Mouse (Mus musculus) lung, postnatal 14 days (tissue): Measurements from ENCODE around the gene Flvcr1.

Source experiments
- DNase-seq: peaks from one replicate; pipeline ENCODE4 v3.0.0; 2021

Flvcr1 gene

GRCm38 (mm10) chr1:191026021-191026713, at the start of gene Flvcr1:
Flvcr1 (minus strand) TSS chr1:191026158.
- DNase-seq, result peak; percentile 99

GRCm38 (mm10) chr1:191075199-191075883, 49.4 kb upstream of the Flvcr1 start:
- peak; percentile 69 for DNase-seq

GRCm38 (mm10) chr1:191073486-191073885, 47.5 kb upstream of the Flvcr1 start:
- DNase-seq, result no peak

- peak; percentile 46 for DNase-seq
These were observed 47.0 kb upstream of the Flvcr1 start for GRCm38 (mm10) chr1:191073001-191073400.

- DNase-seq, result no peak
These were observed 46.5 kb upstream of the Flvcr1 start for GRCm38 (mm10) chr1:191072329-191072913.

GRCm38 (mm10) chr1:191071613-191072012, 45.7 kb upstream of the Flvcr1 start:
- DNase-seq, result no peak

- no peak for DNase-seq
These were observed 44.3 kb upstream of the Flvcr1 start for GRCm38 (mm10) chr1:191070259-191070658.

- DNase-seq, result no peak
These were observed 42.4 kb upstream of the Flvcr1 start for GRCm38 (mm10) chr1:191068377-191068776.

GRCm38 (mm10) chr1:191065188-191065587, 39.2 kb upstream of the Flvcr1 start:
- no peak for DNase-seq

- DNase-seq, result no peak
These were observed 38.6 kb upstream of the Flvcr1 start for GRCm38 (mm10) chr1:191064535-191064934.

GRCm38 (mm10) chr1:191063700-191064099, 37.7 kb upstream of the Flvcr1 start:
- DNase-seq, result no peak

- peak; percentile 93 for DNase-seq
These were observed 37.0 kb upstream of the Flvcr1 start, which contains the start of the genes Tatdn3 and Nsl1 for GRCm38 (mm10) chr1:191062781-191063485. Tatdn3 (minus strand) TSS chr1:191062932. Nsl1 (plus strand) TSS chr1:191063012.

GRCm38 (mm10) chr1:191062241-191062780, 36.4 kb upstream of the Flvcr1 start:
- no peak for DNase-seq

- no peak for DNase-seq
These were observed 31.5 kb upstream of the Flvcr1 start for GRCm38 (mm10) chr1:191057461-191057860.

- DNase-seq, result no peak
These were observed 29.5 kb upstream of the Flvcr1 start for GRCm38 (mm10) chr1:191055533-191055873.

GRCm38 (mm10) chr1:191054870-191055532, 29.0 kb upstream of the Flvcr1 start:
- DNase-seq, result no peak

GRCm38 (mm10) chr1:191053555-191053954, 27.6 kb upstream of the Flvcr1 start:
- DNase-seq, result no peak

GRCm38 (mm10) chr1:191046231-191046824, 20.4 kb upstream of the Flvcr1 start:
- DNase-seq, result no peak

- no peak for DNase-seq
These were observed 19.3 kb upstream of the Flvcr1 start for GRCm38 (mm10) chr1:191045264-191045663.

- DNase-seq, result no peak
These were observed 16.7 kb upstream of the Flvcr1 start for GRCm38 (mm10) chr1:191042688-191043087.

GRCm38 (mm10) chr1:191042106-191042505, 16.1 kb upstream of the Flvcr1 start:
- no peak for DNase-seq

GRCm38 (mm10) chr1:191041352-191041751, 15.4 kb upstream of the Flvcr1 start:
- DNase-seq, result no peak
